Mouse (Mus musculus) mature B cell (primary cell): ENCODE data around the gene Olfr716.
"Not testable (repeated sequence)": the region's sequence is repeated elsewhere in the genome, so short reads cannot be mapped to it uniquely, and the experiment has no call there.

Experiments
- in situ Hi-C: fragments of 300-500 bp; cut with MboI; formaldehyde crosslinking; loops from 2 replicates; pipeline ENCODE4 v1.14.3; 2019

Gene Olfr716

DNA sequence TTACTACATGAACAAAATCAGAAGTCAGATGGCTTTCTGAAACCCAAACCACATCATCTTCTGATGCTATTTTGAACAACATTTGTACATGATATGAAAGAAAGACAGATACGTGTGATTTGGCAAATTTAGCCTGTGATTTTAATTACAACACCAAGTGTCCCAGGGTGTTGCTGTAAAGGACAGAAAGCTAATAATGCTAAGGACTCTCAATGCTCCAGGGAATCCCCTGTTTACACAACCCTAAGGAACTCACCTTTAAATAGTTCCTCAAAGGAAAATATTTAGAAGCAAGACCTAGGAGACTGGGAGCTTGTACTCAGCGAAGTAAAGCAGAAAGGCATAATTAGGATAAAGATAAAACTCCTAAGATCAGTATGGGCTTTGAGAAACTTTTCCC is at the start of gene Olfr716:
Olfr716 (plus strand) TSS at position 301 of the 400 bp plus-strand sequence.
- in situ Hi-C loops = not testable (repeated sequence)

DNA sequence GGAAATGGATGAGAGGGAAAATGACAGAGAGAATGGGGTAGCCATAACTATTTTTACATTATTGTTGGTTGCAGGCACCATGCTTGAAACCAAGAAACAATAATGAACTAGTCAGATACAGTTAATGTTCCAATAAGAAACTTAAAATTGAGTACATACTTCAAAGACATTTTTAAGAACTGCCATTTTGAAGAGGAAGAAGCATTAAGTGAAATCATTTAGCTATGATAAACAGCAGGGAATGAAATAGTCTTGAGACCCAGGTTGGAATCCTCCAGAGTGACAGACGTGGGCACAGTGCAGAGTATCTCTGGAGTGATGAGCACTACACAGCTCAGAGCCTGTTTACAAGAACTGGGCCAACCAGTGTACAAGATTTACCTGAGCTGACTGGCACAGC is 45.2 kb upstream of the Olfr716 start, which contains the start of gene Olfr17:
Olfr17 (plus strand) TSS at position 301 of the 400 bp plus-strand sequence.
- in situ Hi-C loops = no loop called here

DNA sequence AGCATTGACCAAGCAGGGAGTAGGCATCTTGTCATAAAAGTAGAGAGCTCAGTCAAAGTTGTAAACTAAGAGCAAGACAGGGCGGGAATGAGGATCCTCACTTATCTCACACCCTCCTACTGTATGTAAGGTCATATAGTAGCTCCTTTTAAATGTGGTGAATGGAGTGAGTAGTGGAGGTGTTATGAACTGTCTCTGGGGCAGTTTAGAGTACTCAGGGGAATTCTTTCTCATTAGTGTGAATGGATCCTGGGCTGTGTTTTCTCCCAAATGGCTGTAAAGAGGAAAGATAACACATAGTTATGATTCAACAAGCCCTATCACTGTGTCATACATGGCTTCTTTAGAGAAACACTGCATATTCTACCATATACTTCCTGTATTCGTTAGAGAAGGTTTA is 27.9 kb upstream of the Olfr716 start, which contains the start of gene Olfr715b:
Olfr715b (minus strand) TSS at position 101 of the 400 bp plus-strand sequence.
- in situ Hi-C loops = not testable (repeated sequence)

DNA sequence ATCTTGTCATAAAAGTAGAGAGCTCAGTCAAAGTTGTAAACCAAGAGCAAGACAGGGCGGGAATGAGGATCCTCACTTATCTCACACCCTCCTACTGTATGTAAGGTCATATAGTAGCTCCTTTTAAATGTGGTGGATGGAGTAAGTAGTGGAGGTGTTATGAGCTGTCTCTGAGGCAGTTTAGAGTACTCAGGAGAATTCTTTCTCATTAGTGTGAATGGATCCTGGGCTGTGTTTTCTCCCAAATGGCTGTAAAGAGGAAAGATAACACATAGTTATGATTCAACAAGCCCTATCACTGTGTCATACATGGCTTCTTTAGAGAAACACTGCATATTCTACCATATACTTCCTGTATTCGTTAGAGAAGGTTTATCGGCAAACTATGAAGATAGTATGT is 7.1 kb upstream of the Olfr716 start, which contains the start of gene Olfr715:
Olfr715 (minus strand) TSS at position 101 of the 400 bp plus-strand sequence.
- in situ Hi-C loops = not testable (repeated sequence)

DNA sequence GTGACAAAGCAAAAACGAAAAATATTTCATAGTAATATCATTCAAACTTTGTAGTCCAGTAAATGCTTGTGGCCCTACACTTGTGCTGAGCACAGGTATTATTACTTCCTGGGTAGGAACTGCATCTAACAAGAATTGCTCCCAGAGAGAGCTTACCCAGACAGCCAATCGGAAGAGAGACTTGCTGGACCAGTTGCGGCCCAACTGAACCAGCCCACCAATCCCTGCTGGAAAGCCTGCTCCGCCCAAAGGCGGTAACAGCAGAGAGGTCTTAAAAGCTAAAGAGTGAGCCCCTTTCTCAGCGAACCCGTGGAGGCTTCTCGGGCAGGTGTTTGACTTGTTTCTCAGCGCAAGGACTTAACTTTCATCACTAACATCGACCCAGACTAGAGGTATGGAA is 28.6 kb downstream of the Olfr716 start, which contains the start of gene Nlrp14:
Nlrp14 (plus strand) TSS at position 301 of the 400 bp plus-strand sequence.
- in situ Hi-C loops = no loop called here

DNA sequence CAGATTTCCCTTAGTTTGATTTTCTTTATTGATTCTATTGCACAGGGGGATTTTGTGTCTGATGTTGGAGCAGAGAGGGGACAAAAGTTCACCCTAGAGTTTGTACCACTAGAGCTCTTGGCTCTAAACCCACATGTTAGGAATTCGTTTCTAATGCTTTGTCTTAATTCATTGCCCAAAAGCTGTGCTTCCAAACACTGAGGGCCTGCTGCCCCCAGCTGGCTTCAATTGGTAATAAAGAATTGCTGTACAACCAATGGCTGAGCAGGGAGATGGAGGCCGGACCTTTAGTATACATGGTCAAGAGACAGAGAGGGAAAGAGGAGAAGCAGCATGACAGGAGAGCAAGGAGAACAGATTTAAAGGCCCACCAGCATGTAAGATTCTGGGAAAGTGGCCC is 42.3 kb downstream of the Olfr716 start:
- in situ Hi-C loops = no loop called here
